Mouse (Mus musculus): Measurements from ENCODE around the gene Rdh9. TPM values are rescaled to one million over a fixed set of nuclear protein-coding genes. Genes with fewer than 3 reads are reported as not detected.

The Rdh9 gene
- polyA plus RNA-seq, 1 experiment: 1.4 TPM

DNA sequence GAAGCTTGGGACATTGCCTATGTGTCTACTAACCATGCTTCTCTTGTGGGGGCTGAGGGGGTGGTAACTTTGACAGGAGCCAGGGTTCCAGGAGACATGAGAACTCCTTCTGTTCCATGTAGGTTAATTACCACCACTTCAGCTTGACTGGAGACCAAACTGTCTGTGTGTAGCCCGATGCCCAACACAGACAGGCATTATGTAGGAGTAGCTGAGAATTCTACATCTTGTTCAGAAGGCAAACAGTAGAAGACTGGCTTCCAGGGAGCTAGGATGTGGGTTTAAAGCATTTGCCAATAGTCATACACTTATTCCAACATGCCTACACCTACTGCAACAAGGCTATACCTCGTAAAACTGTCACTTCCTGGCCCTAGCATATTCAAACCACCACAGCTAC, 62.4 kb downstream of the Rdh9 start:
- 0 out of 2 replicates have a peak, but pooled peaks cover 2% of the 10 kb centered on the region for H3K4me1 ChIP-seq (ENCODE audit: control insufficient read depth, insufficient read depth, low read length)
- TF ChIP-seq CTCF (IDR thresholded peaks at IDR 0.05; ENCODE audit: extremely low read depth, insufficient read depth, low read length) (no peak), POLR2A (IDR thresholded peaks at IDR 0.05; ENCODE audit: extremely low read depth, insufficient read depth, low read length) (no peak)
- H3K27ac ChIP-seq (ENCODE audit: insufficient read depth, low read length): no peak overlapping the region
- H3K4me3 ChIP-seq (ENCODE audit: insufficient read depth, low read length): no peak overlapping the region

DNA sequence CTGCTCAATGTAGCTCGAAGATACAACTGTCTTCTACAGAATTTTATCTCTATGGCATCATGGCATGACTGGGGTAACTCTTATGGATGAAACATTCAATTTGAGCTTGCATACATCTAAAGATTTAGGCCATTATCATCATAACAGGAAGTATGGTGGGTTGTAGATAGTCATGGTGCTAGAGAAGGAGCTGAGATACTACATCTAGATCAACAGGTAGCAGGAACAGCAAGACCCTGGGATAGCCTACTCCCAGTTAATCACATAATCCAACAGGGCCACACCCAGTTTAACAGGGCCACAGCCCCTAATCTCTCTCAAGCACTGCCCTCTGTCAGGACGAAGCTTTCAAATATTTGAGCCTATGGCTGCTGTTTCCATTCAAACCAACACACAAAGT, 64.6 kb downstream of the Rdh9 start:
- 0 out of 2 replicates have a peak, but pooled peaks cover 2% of the 10 kb centered on the region for H3K4me1 ChIP-seq (ENCODE audit: control insufficient read depth, insufficient read depth, low read length)
- no peak overlapping the region for H3K27ac ChIP-seq (ENCODE audit: insufficient read depth, low read length)
- no peak overlapping the region for H3K4me3 ChIP-seq (ENCODE audit: insufficient read depth, low read length)
- no peak for TF ChIP-seq POLR2A (IDR thresholded peaks at IDR 0.05; ENCODE audit: extremely low read depth, insufficient read depth, low read length)
- no peak for TF ChIP-seq CTCF (IDR thresholded peaks at IDR 0.05; ENCODE audit: extremely low read depth, insufficient read depth, low read length)

Other genes starting within 250 kb of the Rdh9 start
- 3.0 and 3.8 TPM in 2 replicates for gene Nxph4, start 241.8 kb upstream of the Rdh9 start, polyA plus RNA-seq (2012; rRNA removed)
- gene Lrp1, start 155.2 kb upstream of the Rdh9 start, polyA plus RNA-seq (2012; rRNA removed): 294 and 309 TPM in 2 replicates
- gene Stat6, start 133.4 kb upstream of the Rdh9 start, polyA plus RNA-seq (2012; rRNA removed): 11.9 and 12.6 TPM in 2 replicates
- gene Nemp1, start 109.5 kb upstream of the Rdh9 start, polyA plus RNA-seq (2012; rRNA removed): 3.8 TPM in 2 replicates
- 35.3 and 40.3 TPM in 2 replicates for gene Nab2, start 107.8 kb upstream of the Rdh9 start, polyA plus RNA-seq (2012; rRNA removed)
- gene Myo1a, start 71.2 kb upstream of the Rdh9 start, polyA plus RNA-seq (2012; rRNA removed): 1.3 and 1.7 TPM in 2 replicates
- gene Tac2, start 51.9 kb upstream of the Rdh9 start, polyA plus RNA-seq (2012; rRNA removed): 25.9 and 31.9 TPM in 2 replicates
- 5.0 and 5.4 TPM in 2 replicates for gene Zbtb39, start 36.8 kb upstream of the Rdh9 start, polyA plus RNA-seq (2012; rRNA removed)
- gene Gpr182, start 24.7 kb upstream of the Rdh9 start, polyA plus RNA-seq (2012; rRNA removed): 1.3 and 1.4 TPM in 2 replicates
- 0.15 and 0.25 TPM in 2 replicates for gene Rdh1, start 16.7 kb upstream of the Rdh9 start, polyA plus RNA-seq (2012; rRNA removed)
- gene Rdh16f1, start 16.6 kb upstream of the Rdh9 start, polyA plus RNA-seq (2012; rRNA removed): 1.2 TPM in 1 of 2 replicates, not detected in the other
- 0.21 and 0.38 TPM in 2 replicates for gene Rdh16, start 24.8 kb downstream of the Rdh9 start, polyA plus RNA-seq (2012; rRNA removed)
- not detected in 2 replicates for gene Rdh19, start 73.5 kb downstream of the Rdh9 start, polyA plus RNA-seq (2012; rRNA removed)
- not detected in 2 replicates for gene Rdh16f2, start 90.1 kb downstream of the Rdh9 start, polyA plus RNA-seq (2012; rRNA removed)
- gene Rdh7, start 112.4 kb downstream of the Rdh9 start, polyA plus RNA-seq (2012; rRNA removed): not detected in 2 replicates
- 0.09 and 0.15 TPM in 2 replicates for gene Sdr9c7, start 122.1 kb downstream of the Rdh9 start, polyA plus RNA-seq (2012; rRNA removed)
- gene Hsd17b6, start 231.2 kb downstream of the Rdh9 start, polyA plus RNA-seq (2012; rRNA removed): not detected in 2 replicates
- 7.5 and 8.1 TPM in 2 replicates for gene Prim1, start 238.8 kb downstream of the Rdh9 start, polyA plus RNA-seq (2012; rRNA removed)